Mouse (Mus musculus) c-Kit-positive CD71-negative TER-119-negative erythroid progenitor cells, embryonic 14.5 days (primary cell): ENCODE data around the gene Ivns1abp.
"Not testable (repeated sequence)": the region's sequence is repeated elsewhere in the genome, so short reads cannot be mapped to it uniquely, and the experiment has no call there.

ENCODE experiments used
- DNase-seq: peaks from one replicate; pipeline ENCODE4 v3.0.0-alpha.2; 2013; ENCODE audit warnings: low read depth

The Ivns1abp gene

DNA sequence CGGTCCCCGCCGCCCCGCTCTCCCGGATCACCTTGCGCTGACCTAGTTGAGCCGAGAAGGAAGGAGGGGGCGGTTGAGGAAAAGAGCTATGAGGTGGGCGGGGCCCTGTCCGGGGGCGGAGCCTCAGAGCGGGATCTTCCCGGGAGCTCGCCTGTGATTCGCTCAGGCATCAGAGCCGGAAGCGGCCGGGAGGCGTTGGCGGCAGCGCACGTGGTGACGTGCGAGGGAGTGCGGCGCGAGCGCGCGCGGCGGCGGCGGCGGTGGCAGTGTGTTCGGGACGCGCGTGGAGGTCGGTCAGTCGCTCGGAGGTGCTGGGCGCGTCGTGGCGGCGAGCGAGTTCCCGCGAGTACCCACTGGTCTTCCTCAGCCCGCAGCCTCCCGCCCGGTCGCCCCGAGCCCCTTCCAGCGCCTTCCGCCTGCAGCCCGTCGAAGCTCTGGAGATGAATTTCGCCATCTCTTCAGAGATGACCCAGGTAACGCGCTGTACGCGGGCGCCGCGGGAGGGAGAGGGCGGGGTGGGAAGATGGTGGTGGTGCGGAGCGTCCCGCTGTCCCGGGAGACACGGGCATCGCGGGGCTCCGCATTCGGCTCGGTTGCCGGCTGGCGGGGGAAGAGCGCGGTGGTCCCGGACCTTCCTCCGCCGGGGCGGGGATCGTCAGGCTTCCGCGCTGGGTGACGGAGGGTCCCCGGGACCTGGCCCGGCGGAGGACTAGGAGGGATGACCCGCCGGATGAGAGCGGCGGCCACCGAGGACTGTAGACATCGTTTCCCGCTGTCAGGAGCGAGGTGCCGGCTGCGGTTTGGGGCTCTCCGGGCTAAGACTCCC is at the start of gene Ivns1abp:
Ivns1abp (plus strand) TSS at position 195 of the 826 bp plus-strand sequence.
- peak; percentile 95 for DNase-seq

DNA sequence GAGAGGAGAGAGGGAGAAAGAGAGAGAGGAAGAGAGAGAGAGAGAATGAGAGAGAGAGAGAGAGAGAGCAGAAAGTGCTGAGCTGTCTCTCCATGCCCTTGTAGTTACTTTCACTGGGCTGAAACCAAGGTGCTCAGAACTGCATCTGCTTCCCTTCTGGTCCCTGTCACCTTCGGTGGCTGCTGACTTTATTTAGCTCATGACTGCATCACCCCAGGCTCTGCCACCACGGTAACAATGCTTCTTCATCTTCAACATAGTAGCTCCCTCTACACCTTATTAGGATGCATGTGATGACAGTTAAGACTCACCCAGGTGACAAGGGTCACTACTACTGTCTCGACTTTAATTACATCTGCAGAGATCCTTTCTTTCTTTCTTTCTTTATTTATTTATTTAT is 48.8 kb upstream of the Ivns1abp start:
- DNase-seq: no peak

DNA sequence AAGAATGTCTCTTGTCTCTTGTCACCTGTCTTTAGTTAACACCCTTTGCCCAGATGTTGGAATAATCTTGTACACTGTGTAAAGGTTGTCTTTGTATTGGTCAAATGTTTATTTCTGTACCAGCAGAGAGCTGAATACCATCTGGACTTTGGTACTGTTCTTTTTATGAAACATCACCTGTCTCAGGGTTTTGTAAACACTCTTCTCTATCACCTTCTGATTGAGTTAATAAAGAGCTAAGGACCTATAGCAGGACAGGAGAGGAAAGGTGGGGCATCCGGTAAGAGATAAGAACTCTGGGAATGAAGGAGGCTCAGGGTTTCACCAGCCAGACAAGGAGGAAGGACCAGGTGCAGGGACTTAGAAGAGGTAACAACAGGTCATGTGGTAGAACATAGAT is 47.7 kb upstream of the Ivns1abp start:
- no peak for DNase-seq

DNA sequence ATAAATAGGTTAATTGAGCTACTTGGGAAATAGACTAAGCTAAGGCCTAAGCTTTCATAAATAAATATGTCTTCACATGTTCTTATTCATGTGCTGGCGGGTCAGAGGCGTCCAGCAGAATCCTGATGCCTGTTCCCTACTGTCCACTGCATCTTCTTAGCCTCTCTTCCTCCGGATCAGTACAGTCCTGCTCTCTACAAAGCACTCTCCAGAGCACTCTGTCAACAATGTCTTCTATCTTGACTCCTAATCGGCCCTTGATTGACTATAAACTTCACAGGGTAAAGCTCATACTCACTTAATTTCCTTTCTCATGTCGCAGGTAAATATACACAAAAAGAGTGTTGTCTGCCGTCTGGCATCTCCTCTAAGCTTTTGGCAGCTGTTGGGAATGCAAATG is 47.3 kb upstream of the Ivns1abp start:
- DNase-seq: no peak

DNA sequence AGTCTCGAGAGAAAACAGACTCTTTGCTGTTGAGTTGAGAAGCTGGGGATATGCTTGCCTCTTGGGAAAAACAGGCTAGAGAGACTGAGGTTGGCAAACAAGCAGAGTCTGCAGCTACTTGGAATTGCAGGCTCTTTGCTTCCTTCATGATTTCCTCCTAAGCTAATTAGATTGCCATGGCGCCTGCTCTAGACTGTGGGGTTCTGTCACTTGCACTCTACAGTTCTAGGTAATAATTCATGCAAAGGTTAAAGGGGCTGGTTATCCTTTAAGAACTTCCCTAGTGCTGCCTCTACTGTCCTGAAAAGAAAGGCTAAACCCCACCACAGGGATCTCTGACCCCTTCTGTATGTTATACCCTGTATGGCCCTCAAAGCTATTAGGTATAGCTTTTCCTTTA is 46.7 kb upstream of the Ivns1abp start:
- no peak for DNase-seq

DNA sequence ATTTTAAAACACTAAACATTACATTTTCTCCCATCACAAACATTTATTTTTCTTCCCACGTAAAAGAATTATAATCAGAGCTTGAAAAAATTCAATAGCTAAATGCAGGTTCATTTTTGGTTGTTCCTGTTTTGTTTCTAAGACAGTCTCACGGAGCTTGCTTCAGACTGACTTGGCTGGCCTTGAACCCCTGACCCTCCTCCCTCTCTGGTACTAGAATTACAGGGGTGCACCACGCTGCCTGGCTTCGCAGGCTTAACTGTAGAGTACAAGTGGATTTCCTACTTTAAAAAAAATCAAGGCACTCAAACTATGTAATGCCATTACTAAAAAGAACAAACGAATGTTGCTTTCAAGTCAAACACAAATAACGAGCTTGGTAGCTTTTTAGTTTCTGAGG is 42.8 kb upstream of the Ivns1abp start:
- no peak for DNase-seq

DNA sequence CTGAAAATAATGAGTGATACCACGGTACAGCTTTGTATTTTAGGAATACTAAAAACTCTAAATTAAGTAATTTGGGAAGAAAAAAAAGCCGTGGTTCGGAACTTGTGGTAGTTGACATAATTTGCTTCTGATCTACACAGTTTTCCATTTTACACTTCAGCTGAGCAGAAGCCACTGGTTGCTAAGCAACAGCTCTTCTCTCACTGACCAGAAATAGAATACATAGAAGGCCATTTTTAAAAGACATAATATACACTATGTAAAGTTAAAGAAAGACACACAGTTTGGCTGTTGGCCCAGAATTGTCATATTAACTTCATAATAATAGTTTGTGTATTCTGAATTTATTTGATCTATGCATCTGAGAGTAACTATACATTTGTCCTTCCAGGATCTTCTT is 42.4 kb upstream of the Ivns1abp start:
- DNase-seq: no peak

DNA sequence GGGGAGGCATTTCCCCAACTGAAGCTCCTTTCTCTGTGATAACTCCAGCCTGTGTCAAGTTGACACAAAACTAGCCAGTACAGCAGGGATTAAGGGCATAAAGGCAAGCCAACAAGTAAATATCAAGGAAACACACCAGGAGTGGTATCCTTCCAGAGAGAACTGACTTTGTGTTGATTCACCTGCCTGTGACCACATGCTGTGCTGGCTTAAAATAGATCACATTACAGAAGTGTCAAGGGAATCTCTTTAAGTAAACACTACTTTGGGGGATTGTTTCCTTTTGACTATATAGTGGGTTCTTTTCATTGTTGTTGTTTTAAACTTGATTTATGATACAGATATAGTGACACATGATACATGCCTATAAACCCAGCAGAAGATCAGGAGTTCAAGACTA is 41.0 kb upstream of the Ivns1abp start:
- no peak for DNase-seq

DNA sequence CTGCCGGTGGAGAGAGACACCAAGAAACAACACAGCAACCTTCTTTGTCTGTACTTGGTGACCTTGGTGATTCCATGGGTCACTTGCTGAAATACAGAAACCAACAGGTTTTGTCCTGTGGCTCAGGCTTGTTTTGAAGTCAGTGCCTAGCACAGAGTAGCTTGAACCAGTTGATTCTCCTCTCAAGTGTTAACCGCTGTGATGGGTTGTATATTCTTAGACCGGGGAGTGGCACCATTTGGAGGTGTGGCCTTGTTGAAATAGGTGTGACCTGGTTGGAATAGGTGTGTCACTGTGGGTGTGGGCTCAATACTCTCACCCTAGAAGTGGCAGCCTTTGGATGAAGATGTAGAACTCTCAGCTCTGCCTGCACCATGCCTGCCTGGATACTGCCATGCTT is 39.3 kb upstream of the Ivns1abp start:
- not testable (repeated sequence) for DNase-seq

DNA sequence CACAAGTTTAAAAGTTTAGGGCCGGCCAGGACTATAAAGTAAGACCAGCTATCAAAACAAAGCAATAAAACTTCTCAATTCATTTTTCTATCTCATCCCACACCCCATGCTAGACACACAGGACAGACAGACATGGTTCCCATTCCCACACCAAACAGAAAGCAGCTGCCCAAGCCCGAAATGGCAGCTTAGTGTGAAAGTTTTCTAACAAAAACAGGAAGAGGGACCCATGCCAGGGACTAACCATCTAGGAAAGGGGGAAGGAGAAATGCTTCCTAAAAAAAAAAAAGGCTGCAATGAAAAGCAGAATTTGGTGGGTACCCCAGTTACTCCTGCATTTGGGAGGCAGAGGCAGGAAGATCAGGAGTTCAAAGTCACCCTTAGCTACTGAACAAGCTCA is 37.2 kb upstream of the Ivns1abp start:
- no peak for DNase-seq

DNA sequence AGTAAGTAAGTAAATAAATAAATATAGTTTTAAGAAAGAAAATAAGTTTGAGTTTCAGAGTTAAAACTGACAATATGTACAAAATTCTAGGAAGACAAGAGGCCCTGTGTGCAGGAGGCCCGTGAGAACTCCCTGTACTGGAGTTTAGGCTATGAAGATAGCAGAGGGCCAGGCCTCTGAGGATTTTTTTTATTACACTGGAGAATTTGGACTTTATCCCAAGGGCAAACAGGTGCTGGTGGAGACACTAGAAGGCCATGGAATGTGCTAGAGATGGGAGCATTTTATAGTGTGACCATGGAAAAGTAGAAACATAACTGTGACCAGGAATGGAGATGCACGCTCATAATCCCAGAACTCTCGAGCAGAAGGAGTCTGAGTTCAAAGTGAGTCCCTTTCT is 36.5 kb upstream of the Ivns1abp start:
- no peak for DNase-seq

DNA sequence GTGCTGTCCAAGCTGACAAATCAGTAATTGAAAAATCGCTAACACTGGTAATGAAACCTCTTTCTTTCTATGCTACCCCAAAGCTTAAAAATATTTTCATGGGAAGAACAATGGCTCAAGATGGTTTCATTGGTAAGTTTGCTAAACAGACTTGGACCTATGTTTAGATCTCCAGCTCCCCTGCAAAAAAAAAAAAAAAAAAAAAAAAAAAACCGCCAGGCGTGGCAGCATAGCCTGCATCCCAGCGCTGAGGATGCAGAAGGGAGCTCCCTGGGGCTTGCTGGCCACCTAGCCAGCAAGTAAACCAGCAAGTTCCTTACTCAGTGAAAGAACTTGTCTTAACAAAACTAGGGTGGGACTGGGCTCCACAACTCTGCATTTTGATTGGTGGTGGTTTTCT is 35.8 kb upstream of the Ivns1abp start:
- no peak for DNase-seq

DNA sequence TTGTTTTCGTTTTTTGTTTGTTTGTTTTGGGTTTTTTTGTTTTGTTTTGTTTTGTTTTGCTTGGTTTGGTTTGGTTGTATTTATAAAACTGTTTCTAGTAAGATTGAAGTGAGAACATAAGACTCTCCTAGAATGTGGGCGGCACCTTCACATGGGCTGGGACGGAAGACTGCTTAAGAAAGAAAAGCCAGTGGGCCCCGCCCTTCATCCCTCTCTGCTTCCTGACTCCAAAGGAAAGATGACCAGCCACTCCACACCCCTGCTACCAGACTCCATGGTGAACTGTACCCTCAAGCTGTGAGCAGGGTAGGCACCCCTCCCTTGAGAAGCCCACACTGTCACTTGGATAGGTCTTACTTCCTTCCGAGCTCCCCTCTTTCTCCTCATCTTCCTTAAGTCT is 33.8 kb upstream of the Ivns1abp start:
- DNase-seq: no peak

DNA sequence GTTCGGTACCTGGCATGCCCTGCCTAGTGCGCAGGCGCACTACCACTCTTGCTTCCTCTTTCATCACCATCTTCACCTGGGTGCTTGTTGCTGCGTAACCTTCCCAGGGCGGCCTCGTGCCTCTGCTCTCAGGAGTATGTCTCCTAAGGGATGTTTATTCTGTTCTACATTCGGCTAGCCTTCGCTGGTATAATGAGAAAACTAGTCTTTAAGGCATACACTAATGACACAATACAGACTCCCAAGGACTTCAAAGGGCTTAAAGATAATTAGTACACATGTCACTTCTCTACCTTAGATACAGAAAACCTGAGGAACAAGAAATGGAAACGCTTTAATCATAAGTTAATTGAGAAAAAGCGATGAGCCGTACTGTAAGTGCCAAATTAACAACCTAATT is 32.9 kb upstream of the Ivns1abp start:
- no peak for DNase-seq

DNA sequence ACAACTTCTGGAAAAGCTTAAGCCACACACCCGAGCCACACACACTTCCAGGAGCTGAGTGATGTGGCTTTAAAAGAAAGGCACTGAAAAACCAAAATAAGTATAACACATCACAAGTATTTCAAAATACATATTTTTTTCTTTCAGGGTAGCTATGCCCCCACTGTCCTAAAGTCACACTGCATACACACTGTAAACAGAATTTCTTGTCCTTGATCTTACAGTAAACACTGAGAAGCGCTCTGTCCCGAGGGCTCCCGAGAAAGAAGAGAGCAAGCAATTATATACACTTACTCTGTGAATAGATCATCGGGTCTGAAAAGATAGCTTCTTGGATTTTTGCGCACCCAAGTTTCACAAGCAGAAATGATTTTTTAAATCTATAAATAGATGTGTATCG is 25.0 kb upstream of the Ivns1abp start:
- DNase-seq: no peak

DNA sequence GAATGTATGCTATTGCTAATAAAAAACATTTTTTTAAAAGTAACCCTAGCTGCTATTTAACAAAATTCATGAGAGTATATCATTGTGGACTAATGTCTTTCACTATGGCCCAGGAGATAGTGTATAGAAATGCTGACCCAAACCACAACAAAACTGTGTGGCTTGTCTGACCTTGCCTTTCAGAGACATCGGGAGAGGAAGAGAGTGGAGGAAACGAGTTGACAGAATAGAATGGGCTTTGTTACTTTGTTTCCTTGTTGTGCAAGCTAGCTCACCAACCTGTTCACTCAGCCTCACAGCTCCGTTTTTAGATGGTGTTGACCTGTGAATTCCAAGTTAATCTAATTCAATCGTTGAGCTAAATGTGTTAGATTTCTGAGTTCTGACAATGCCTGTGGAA is 23.9 kb upstream of the Ivns1abp start:
- DNase-seq: no peak

DNA sequence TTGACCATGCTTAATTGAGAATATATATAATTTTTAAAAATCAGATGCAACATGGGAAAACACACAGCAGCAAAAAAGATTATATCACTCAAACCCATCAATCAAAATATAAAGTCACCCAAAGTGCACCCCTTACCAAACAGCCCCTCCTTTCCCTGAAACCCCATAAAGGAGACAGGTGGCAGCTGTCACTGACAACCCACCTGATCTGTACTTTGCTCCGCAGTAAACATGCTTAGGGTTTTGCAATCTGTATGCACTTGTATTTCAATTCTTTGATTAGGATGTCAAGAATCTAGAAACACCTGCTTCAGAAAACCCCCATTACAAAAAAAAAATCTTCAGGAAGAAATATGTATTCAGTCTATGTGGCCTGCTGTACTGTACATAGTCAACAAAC is 18.9 kb upstream of the Ivns1abp start:
- no peak for DNase-seq

DNA sequence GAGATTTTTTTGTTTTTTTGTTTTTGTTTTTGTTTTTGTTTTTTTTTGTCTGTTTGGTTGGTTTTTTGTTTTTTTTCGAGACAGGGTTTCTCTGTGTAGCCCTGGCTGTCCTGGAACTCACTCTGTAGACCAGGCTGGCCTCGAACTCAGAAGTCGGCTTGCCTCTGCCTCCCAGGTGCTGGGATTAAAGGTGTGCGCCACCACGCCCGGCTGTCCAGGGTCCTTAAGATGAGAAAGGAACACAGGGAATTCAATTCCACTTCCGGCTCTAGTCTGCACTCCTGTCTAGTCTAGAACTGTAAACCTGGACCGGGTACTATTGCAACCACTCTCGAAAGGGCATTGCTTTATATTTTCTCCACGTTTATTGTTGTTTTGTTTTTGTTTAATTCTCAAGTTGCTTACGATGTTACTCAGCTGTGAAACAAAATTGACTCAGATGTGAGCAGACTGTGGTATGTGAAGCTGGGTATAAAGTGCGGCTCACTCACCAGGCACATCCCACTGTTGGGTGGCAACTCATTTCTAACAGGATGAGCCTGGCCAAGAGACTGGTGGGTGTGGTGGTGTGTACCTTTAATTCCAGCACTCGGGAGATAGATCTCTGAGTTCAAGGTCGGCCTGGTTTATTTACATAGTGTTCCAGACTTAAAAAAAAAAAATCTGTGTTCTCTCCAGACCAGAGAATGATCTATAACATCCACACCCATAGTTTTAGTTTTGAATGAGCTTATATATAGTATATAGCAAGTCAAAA is 15.8 kb upstream of the Ivns1abp start:
- DNase-seq: no peak

DNA sequence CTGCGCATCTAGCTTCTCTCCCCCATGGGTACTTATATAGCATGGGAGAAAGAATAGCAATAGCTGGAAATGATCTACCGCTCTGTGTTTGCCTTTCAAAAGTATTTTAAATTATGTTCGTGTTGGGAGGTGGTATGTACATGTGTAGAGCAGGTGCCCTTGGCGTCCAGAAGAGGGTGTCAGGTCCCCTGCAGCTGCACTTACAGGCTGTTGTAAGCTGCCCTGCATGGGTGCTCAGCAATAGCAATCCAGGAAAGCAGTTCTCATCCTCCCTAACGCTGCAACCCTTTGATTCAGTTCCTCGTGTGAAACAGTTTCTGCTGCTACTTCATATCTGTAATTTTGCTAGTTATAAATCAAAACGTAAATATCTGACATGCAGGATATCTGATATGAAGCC is 14.7 kb upstream of the Ivns1abp start:
- no peak for DNase-seq

DNA sequence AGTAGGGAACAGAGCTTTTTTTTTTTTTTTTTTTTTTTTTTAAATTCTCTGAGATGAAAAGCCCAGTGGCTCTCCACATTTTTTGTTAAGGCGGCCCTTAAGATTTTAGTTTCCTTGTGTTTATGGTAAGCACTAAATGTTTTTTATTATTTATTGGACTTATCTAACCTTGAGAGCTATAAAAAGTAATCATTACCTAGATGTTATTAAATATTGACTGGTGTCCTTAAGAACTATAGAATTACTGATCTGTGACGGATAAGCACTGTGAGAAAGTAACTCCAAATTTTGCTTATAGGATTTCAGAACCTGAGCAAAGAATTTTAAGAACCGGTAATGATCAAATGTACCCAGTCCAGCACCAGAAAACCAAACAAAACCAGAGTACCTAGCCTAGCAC is 11.5 kb upstream of the Ivns1abp start:
- DNase-seq: no peak

DNA sequence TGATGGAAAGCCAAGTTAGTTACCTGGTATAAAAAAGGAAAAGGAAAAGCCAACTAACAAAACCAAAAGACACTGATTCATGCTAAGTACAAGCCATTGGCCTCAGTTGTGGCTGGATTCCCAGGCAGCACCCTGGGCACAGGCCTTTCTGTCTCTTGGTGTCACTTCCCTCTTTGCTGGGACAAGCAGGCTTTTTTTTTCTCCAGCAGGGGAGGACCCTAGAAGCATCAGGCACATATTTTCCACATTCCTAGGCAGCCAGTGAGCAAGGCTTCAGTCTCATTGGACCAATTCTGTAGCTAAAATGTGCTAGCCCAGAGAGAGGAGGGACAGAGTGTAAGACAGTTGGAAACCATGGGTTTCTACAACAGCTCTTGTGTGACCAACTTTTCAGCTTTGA is 6.0 kb upstream of the Ivns1abp start:
- DNase-seq: peak; percentile 29

DNA sequence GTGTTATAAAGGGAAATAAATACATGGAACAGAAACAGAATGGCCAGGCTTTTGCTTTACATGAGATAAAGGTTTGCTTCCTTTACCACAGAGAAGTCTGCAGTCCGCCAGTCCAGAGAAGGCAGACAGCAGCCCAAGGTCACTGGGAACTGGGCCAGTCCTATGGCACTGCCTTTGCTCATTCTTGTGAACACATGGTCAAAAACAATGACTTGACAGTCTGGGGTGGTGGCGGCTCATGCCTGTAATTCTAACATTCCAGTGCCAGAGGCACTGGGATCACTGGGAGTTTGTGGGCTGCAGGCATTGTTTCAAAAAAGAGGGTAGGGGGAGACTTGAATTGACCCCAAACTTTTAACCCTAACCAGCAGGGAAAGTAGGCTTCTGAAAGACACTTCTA is 5.3 kb upstream of the Ivns1abp start:
- no peak for DNase-seq

DNA sequence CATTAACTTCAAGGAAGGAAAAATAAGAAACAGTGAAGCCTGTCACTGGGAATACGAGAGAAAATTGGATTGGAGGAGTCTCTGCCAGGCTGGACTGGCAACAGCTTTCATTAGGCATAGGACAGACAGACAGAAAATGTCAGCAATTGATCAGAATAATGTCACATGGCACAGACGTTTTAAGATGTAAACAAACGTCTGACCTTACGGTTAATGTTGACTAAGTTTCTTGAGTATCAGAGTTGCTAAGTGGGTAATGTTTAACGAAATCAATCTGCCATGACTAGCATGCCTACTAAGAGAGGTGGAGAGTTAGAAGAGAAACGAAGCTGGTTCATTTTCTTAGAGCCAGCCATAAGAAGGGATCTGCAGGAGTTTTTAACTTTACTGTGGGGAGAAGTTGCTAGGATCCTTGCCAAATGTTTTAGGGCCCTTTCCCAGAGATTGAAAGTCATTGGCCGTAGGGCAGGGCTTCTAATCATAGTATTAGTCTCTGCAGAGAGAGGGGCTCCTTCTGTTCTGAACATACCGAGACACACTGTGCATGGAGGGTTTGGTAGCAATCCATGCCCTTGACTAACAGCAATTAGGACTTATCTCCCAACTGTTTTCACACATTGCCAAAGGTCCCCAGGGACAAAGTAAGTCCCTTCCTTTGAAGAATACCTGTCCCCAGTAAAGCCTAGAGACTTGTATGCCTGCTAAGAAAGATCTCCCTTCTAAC is 2.8 kb upstream of the Ivns1abp start:
- DNase-seq: no peak
